Mouse (Mus musculus) ES-Bruce4 (cell line): ENCODE results near the gene 4930578C19Rik.

Source experiments
- CTCF ChIP-seq: IDR thresholded peaks from one replicate; pipeline ENCODE4 v1.8.1; 2011; ENCODE audit warnings: low read depth, low read length
- POLR2A ChIP-seq: IDR thresholded peaks from one replicate; pipeline ENCODE4 v1.8.1; 2011; ENCODE audit warnings: low read length; ENCODE audit not compliant: insufficient read depth

DNA sequence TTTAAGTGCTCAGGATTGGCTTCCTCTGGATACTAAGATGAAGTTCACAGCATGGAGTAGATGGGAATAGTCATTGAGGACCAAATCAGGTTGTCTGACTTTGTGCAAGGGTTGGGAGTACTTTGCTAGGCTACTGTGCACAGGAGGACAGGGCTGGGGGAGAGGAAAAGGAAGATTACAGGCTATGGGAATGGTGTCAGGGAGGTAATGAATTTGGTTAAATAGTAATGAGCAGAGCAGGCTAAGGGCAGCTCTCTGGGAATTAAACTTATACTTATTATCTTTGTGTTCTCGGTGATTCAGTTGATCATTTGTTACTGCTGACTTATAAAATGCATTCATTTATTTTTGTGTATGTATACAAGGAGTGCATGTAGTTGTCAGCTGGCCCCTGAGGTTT, 1.7 kb upstream of the 4930578C19Rik start:
- TF ChIP-seq POLR2A = no peak
- TF ChIP-seq CTCF = no peak
